Mouse (Mus musculus): Measurements from ENCODE around the gene Rpl38. TPM values are rescaled to one million over a fixed set of nuclear protein-coding genes. Genes with fewer than 3 reads are reported as not detected.

The Rpl38 gene
- polyA plus RNA-seq, 2 experiments, result 926 to 1,654 TPM

DNA sequence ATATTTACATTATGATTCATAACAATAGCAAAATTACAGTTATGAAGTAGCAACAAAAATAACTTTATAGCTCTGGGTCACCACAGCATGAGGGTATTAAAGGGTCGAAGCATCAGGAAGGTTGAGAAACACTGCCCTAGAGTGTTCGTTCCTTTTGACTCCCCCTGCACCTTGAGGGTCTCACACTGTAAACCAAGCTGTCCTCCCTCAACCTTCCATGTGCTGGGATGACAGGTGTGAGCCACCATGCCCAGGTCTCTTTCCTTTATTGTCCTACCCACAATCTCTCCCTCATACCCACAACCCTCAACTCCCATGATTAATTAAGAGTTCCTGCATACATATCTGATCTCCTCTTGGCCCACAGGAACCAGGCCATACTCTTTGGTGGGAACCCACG lies 43.1 kb downstream of the Rpl38 start:
- H3K9me3 ChIP-seq (ENCODE audit: control insufficient read depth, low read length), result no peaks in the 10 kb centered on the region
- ATAC-seq (ENCODE audit: insufficient read depth) (no peak), DNase-seq (ENCODE audit: low read depth in 3 of 3, low spot score in 3 of 3) (no peak)
- no peak overlapping the region for H3K4me3 ChIP-seq (ENCODE audit: insufficient read depth in 1 of 2, low read depth in 2 of 2, low read length in 2 of 2)
- H3K36me3 ChIP-seq (replicated peaks; ENCODE audit: control insufficient read depth, insufficient read depth, low read depth), result no peaks in the 10 kb centered on the region
- no peak overlapping the region for H3K9ac ChIP-seq (replicated peaks)
- no peaks in the 10 kb centered on the region for H3K27me3 ChIP-seq (ENCODE audit: control insufficient read depth, insufficient read depth, low read length)
- no peak overlapping the region for H3K4me2 ChIP-seq (ENCODE audit: low read depth)
- no peaks in the 10 kb centered on the region for H3K4me1 ChIP-seq (replicated peaks; ENCODE audit: control insufficient read depth in 2 of 2, insufficient read depth in 2 of 2, low read length in 1 of 2)
- WGBS (ENCODE audit: insufficient replicate concordance), result 63% methylated on average over 3 of the region's 3 CpGs
- no peak overlapping the region for H3K27ac ChIP-seq
- TF ChIP-seq CTCF (IDR thresholded peaks at IDR 0.05; ENCODE audit: low read depth), result no peak
- TF ChIP-seq EP300 (IDR thresholded peaks at IDR 0.05; ENCODE audit: low read depth), result no peak

DNA sequence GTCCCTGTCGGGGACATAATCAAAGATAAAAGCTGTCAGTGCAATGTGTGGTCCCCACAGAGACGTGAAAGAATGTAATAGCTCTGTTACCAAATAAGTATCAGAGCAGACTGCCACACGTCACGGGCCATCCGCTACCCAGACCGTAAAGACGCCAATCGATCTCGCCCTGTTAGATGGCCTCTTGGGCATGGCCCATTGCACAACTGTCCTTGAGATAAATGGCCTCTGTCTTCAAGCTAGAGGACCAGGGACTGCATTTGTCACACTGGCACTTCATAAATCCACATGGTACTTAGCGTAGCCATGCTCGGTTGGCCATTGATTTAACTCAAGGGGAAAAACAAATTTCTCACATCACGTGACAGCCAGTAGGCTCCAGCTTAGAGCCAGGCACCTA lies 43.5 kb downstream of the Rpl38 start:
- no peak for DNase-seq (ENCODE audit: low read depth in 3 of 3, low spot score in 3 of 3)
- ATAC-seq (ENCODE audit: insufficient read depth), result no peak

DNA sequence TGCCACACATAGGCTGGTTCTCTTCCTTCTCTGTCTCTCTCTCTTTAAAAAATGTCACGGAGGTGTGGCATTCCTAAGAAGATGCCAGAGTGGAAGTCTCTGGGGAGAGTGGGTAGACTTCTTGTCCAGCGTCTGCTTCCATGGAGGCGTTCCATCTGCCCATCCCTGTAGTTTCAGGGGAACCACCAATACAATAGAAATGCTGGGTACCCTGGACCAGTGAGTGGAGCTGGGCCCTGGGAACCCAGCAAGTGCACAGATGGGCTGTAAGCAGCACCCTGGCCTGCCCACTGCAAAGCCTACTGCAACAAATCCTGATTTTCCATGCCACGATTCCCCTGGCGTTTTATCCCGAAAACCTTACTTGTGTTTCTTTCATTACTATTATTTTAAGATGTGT lies 46.2 kb downstream of the Rpl38 start:
- 76% methylated on average over 6 of the region's 6 CpGs for WGBS (ENCODE audit: insufficient replicate concordance)
- DNase-seq (ENCODE audit: low read depth in 3 of 3, low spot score in 3 of 3), result no peak

More for the DNA sequence above, 43.5 kb downstream of the Rpl38 start:
- TF ChIP-seq CTCF (IDR thresholded peaks at IDR 0.05; ENCODE audit: low read depth) (no peak), EP300 (IDR thresholded peaks at IDR 0.05; ENCODE audit: low read depth) (no peak)
- no peaks in the 10 kb centered on the region for H3K36me3 ChIP-seq (replicated peaks; ENCODE audit: control insufficient read depth, insufficient read depth, low read depth)
- H3K4me1 ChIP-seq (replicated peaks; ENCODE audit: control insufficient read depth in 2 of 2, insufficient read depth in 2 of 2, low read length in 1 of 2), result no peaks in the 10 kb centered on the region
- no peak overlapping the region for H3K4me2 ChIP-seq (ENCODE audit: low read depth)
- no peaks in the 10 kb centered on the region for H3K9me3 ChIP-seq (ENCODE audit: control insufficient read depth, low read length)
- no peak overlapping the region for H3K27ac ChIP-seq
- WGBS (ENCODE audit: insufficient replicate concordance), result 77% methylated on average over 12 of the region's 12 CpGs
- no peaks in the 10 kb centered on the region for H3K27me3 ChIP-seq (ENCODE audit: control insufficient read depth, insufficient read depth, low read length)
- no peak overlapping the region for H3K4me3 ChIP-seq (ENCODE audit: insufficient read depth in 1 of 2, low read depth in 2 of 2, low read length in 2 of 2)
- H3K9ac ChIP-seq (replicated peaks), result no peak overlapping the region

GRCm38 (mm10) chr11:114715531-114715930 lies 47.2 kb downstream of the Rpl38 start:
- Histone ChIP-seq H3K9ac (replicated peaks) (no peak overlapping the region), H3K27ac (no peak overlapping the region), H3K4me3 (ENCODE audit: insufficient read depth in 1 of 2, low read depth in 2 of 2, low read length in 2 of 2) (no peak overlapping the region), H3K36me3 (replicated peaks; ENCODE audit: control insufficient read depth, insufficient read depth, low read depth) (no peaks in the 10 kb centered on the region), H3K27me3 (ENCODE audit: control insufficient read depth, insufficient read depth, low read length) (no peaks in the 10 kb centered on the region), H3K4me1 (replicated peaks; ENCODE audit: control insufficient read depth in 2 of 2, insufficient read depth in 2 of 2, low read length in 1 of 2) (no peaks in the 10 kb centered on the region), H3K9me3 (ENCODE audit: control insufficient read depth, low read length) (no peaks in the 10 kb centered on the region), H3K4me2 (ENCODE audit: low read depth) (no peak overlapping the region)
- 61% methylated on average over 7 of the region's 7 CpGs for WGBS (ENCODE audit: insufficient replicate concordance)
- no peak for TF ChIP-seq CTCF (IDR thresholded peaks at IDR 0.05; ENCODE audit: low read depth)
- no peak for TF ChIP-seq EP300 (IDR thresholded peaks at IDR 0.05; ENCODE audit: low read depth)
- DNase-seq (ENCODE audit: low read depth in 3 of 3, low spot score in 3 of 3) (no peak), ATAC-seq (ENCODE audit: insufficient read depth) (no peak)

More for the DNA sequence above, 46.2 kb downstream of the Rpl38 start:
- TF ChIP-seq EP300 (IDR thresholded peaks at IDR 0.05; ENCODE audit: low read depth) (no peak), CTCF (IDR thresholded peaks at IDR 0.05; ENCODE audit: low read depth) (no peak)
- H3K36me3 ChIP-seq (replicated peaks; ENCODE audit: control insufficient read depth, insufficient read depth, low read depth), result no peaks in the 10 kb centered on the region
- no peaks in the 10 kb centered on the region for H3K9me3 ChIP-seq (ENCODE audit: control insufficient read depth, low read length)
- H3K27me3 ChIP-seq (ENCODE audit: control insufficient read depth, insufficient read depth, low read length), result no peaks in the 10 kb centered on the region
- H3K27ac ChIP-seq, result no peak overlapping the region
- no peak overlapping the region for H3K4me3 ChIP-seq (ENCODE audit: insufficient read depth in 1 of 2, low read depth in 2 of 2, low read length in 2 of 2)
- no peak overlapping the region for H3K4me2 ChIP-seq (ENCODE audit: low read depth)
- no peaks in the 10 kb centered on the region for H3K4me1 ChIP-seq (replicated peaks; ENCODE audit: control insufficient read depth in 2 of 2, insufficient read depth in 2 of 2, low read length in 1 of 2)
- no peak for ATAC-seq (ENCODE audit: insufficient read depth)
- H3K9ac ChIP-seq (replicated peaks), result no peak overlapping the region

DNA sequence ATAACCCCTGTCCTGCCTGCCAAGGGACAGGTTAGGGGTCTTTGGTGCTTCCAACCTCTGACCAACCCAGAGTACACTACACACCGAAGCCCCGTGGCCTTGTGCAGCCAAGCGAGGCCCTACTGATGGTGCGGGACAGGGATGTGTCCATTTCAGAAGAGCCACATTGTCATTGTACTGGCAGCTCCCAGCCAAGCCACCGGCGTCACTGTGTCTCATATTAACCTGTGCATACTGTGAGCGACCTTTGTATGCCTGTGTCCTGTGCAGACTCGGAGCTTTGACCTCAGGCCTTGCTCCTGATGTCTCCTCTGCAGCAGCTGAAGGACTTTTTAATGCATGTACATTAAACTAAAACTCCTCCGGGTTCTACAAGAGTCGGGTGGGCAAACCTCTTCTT lies 52.2 kb downstream of the Rpl38 start:
- Histone ChIP-seq H3K9ac (replicated peaks) (no peak overlapping the region), H3K27ac (no peak overlapping the region), H3K4me3 (ENCODE audit: insufficient read depth in 1 of 2, low read depth in 2 of 2, low read length in 2 of 2) (no peak overlapping the region), H3K27me3 (ENCODE audit: control insufficient read depth, insufficient read depth, low read length) (no peaks in the 10 kb centered on the region), H3K4me2 (ENCODE audit: low read depth) (no peak overlapping the region), H3K4me1 (replicated peaks; ENCODE audit: control insufficient read depth in 2 of 2, insufficient read depth in 2 of 2, low read length in 1 of 2) (peaks cover 0 to 5% of the 10 kb centered on the region in 2 experiments; a peak in 1 of 4 replicates), H3K9me3 (ENCODE audit: control insufficient read depth, low read length) (no peaks in the 10 kb centered on the region), H3K36me3 (replicated peaks; ENCODE audit: control insufficient read depth, insufficient read depth, low read depth) (no peaks in the 10 kb centered on the region)
- DNase-seq (ENCODE audit: low read depth in 3 of 3, low spot score in 3 of 3) (no peak), ATAC-seq (ENCODE audit: insufficient read depth) (no peak)
- TF ChIP-seq EP300 (IDR thresholded peaks at IDR 0.05; ENCODE audit: low read depth) (no peak), CTCF (IDR thresholded peaks at IDR 0.05; ENCODE audit: low read depth) (no peak)
- 73% methylated on average over 10 of the region's 10 CpGs for WGBS (ENCODE audit: insufficient replicate concordance)

Other genes starting within 250 kb of the Rpl38 start
- gene Ttyh2, start 6.9 kb downstream of the Rpl38 start, polyA plus RNA-seq (2012; rRNA removed), result 2.7 and 2.9 TPM in 2 replicates
- 6.4 and 6.5 TPM in 2 replicates for gene Ttyh2, start 6.9 kb downstream of the Rpl38 start, polyA plus RNA-seq (2014; fragmentation: Nextera tagmentation; extraction: Ambion mirVana)
- 0.03 and 0.17 TPM in 2 replicates for gene Dnaic2, start 58.9 kb downstream of the Rpl38 start, polyA plus RNA-seq (2012; rRNA removed)
- not detected in 2 replicates for gene Dnaic2, start 58.9 kb downstream of the Rpl38 start, polyA plus RNA-seq (2014; fragmentation: Nextera tagmentation; extraction: Ambion mirVana)
- 0.09 and 0.10 TPM in 2 replicates for gene Kif19a, start 96.9 kb downstream of the Rpl38 start, polyA plus RNA-seq (2012; rRNA removed)
- not detected in 2 replicates for gene Kif19a, start 96.9 kb downstream of the Rpl38 start, polyA plus RNA-seq (2014; fragmentation: Nextera tagmentation; extraction: Ambion mirVana)
- 0.10 TPM in 1 of 2 replicates, not detected in the other for gene Btbd17, start 127.4 kb downstream of the Rpl38 start, polyA plus RNA-seq (2012; rRNA removed)
- not detected in 2 replicates for gene Btbd17, start 127.4 kb downstream of the Rpl38 start, polyA plus RNA-seq (2014; fragmentation: Nextera tagmentation; extraction: Ambion mirVana)
- gene Gpr142, start 130.4 kb downstream of the Rpl38 start, polyA plus RNA-seq (2012; rRNA removed), result 0.04 TPM in 1 of 2 replicates, not detected in the other
- gene Gpr142, start 130.4 kb downstream of the Rpl38 start, polyA plus RNA-seq (2014; fragmentation: Nextera tagmentation; extraction: Ambion mirVana), result not detected in 2 replicates
- gene Gprc5c, start 182.6 kb downstream of the Rpl38 start, polyA plus RNA-seq (2012; rRNA removed), result 4.8 and 5.0 TPM in 2 replicates
- gene Gprc5c, start 182.6 kb downstream of the Rpl38 start, polyA plus RNA-seq (2014; fragmentation: Nextera tagmentation; extraction: Ambion mirVana), result 8.0 and 9.8 TPM in 2 replicates
- 2.1 and 3.1 TPM in 2 replicates for gene Cd300a, start 221.5 kb downstream of the Rpl38 start, polyA plus RNA-seq (2012; rRNA removed)
- 3.6 and 3.7 TPM in 2 replicates for gene Cd300a, start 221.5 kb downstream of the Rpl38 start, polyA plus RNA-seq (2014; fragmentation: Nextera tagmentation; extraction: Ambion mirVana)